Mouse (Mus musculus) liver, postnatal 0 days (tissue): ENCODE measurements around the gene Chd9. TPM values are rescaled to one million over a fixed set of nuclear protein-coding genes. Genes with fewer than 3 reads are reported as not detected.
"Not testable (repeated sequence)": the region's sequence is repeated elsewhere in the genome, so short reads cannot be mapped to it uniquely, and the experiment has no call there.

Source experiments
- ATAC-seq: fragments of 200-750 bp; cut with Nextera tagmentation; 2 replicates; pipeline ENCODE4 v1.8.0; 2017; ENCODE audit warnings: mild to moderate bottlenecking, moderate library complexity
- DNase-seq: peaks from one replicate; pipeline ENCODE4 v3.0.0-alpha.2; 2016
- H3K27ac ChIP-seq: fragments of 300-500 bp; sonication (generic); 2 replicates; pipeline ENCODE4 v1.5.1; 2014; ENCODE audit warnings: antibody characterized with exemption, moderate library complexity, mild to moderate bottlenecking, low read depth
- H3K27me3 ChIP-seq: fragments of 300-500 bp; sonication (generic); 2 replicates; pipeline ENCODE4 v1.6.1; 2014; ENCODE audit warnings: low read length, control low read depth, mixed read lengths; ENCODE audit not compliant: insufficient read depth
- H3K36me3 ChIP-seq: fragments of 300-500 bp; sonication (generic); replicated peaks from 2 replicates; pipeline ENCODE4 v1.6.1; 2014; ENCODE audit warnings: mild to moderate bottlenecking, control low read depth, low read length, moderate library complexity, mixed read lengths; ENCODE audit not compliant: insufficient read depth
- H3K4me1 ChIP-seq: fragments of 300-500 bp; sonication (generic); 2 replicates; pipeline ENCODE4 v1.6.1; 2014; ENCODE audit warnings: antibody characterized with exemption, mild to moderate bottlenecking, control low read depth; ENCODE audit not compliant: insufficient read depth
- H3K4me2 ChIP-seq: fragments of 300-500 bp; sonication (generic); 2 replicates; pipeline ENCODE4 v1.6.1; 2014; ENCODE audit warnings: low read depth, mild to moderate bottlenecking, low read length, moderate library complexity, mixed read lengths
- H3K4me3 ChIP-seq: fragments of 300-500 bp; sonication (generic); 2 replicates; pipeline ENCODE4 v1.5.1; 2014; ENCODE audit warnings: low read depth, low read length
- H3K9ac ChIP-seq: fragments of 300-500 bp; sonication (generic); replicated peaks from 2 replicates; pipeline ENCODE4 v1.6.1; 2014; ENCODE audit warnings: mild to moderate bottlenecking, moderate library complexity
- H3K9me3 ChIP-seq: fragments of 300-500 bp; sonication (generic); 2 replicates; pipeline ENCODE4 v1.6.1; 2016; ENCODE audit warnings: mild to moderate bottlenecking, control low read depth, low read length, mixed read lengths
- CTCF ChIP-seq: sonication (generic); IDR thresholded peaks from 2 replicates; pipeline ENCODE4 v1.5.1; 2016; ENCODE audit warnings: antibody characterized with exemption, low read depth
- EP300 ChIP-seq: IDR thresholded peaks from 2 replicates; pipeline ENCODE4 v1.6.1; 2016; ENCODE audit warnings: antibody characterized with exemption, low read depth, mild to moderate bottlenecking
- WGBS: fragments of 180-500 bp; shearing (Covaris S2); extraction: QIAGEN DNeasy Blood & Tissue Kit; methylation state at CpG from one replicate; pipeline ENCODE4 v1.1.7; 2014; ENCODE audit not compliant: insufficient replicate concordance; 5-methylcytosine and 5-hydroxymethylcytosine counted together
- polyA plus RNA-seq: library from polyadenylated mRNA; unstranded; fragments of >200 nt; fragmentation: Nextera tagmentation; extraction: Ambion mirVana; gene quantifications from 2 replicates; pipeline ENCODE4 v1.2.1, GENCODE M21; 2015

Gene Chd9
- polyA plus RNA-seq, 1 experiment from 2014 or later: 32.2 TPM

DNA sequence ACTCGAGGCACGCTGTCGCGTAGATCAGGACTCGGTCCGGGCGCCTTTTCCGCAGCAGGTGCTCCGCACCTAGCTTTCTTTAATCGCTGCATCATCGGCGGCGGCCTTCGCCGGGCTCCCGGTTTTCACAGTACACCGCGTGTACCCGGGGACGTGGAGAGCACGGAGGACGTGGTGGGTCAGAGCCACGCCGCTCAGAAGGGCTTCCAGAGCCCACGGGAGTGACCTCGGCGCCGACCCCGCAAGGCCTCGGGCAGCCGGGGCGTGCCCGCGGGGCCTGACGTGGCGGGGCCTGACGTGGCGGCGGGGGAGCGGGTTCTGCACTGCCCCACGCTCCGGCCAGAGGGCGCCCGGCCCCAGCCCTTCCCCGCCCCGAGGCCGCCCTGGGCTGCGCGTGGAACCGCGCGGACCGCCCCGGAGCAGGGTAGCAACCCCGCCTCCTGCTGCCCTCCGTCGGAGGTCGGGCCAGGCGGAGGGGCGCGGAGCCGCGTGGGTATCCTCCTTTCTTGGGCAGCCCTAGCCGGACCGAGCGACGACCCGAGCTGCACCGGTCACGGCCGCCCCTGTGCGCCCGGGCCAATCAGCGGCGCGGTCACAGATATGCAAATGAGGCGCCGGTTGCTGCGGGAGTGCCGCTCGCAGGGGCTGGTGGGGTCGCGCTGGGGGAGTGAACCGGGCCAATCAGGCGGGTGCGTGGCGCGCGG, 79.8 kb downstream of the Chd9 start:
- H3K4me3 ChIP-seq: peak overlapping the region; percentile 79
- H3K27ac ChIP-seq: peak overlapping the region; percentile 97
- no peaks in the 10 kb centered on the region for H3K27me3 ChIP-seq
- peak overlapping the region; percentile 97 for H3K4me2 ChIP-seq
- peaks cover 5% of the 10 kb centered on the region; the same call in 1 of the 2 replicates for H3K4me1 ChIP-seq
- under 1% methylated on average over 69 of the region's 89 CpGs for WGBS
- H3K9me3 ChIP-seq: no peaks in the 10 kb centered on the region
- TF ChIP-seq EP300: no peak
- peak; percentile 63 for TF ChIP-seq CTCF
- DNase-seq (peak; percentile 96), ATAC-seq (peak; percentile 95)
- H3K9ac ChIP-seq: peak overlapping the region; percentile 77
- H3K36me3 ChIP-seq: no peaks in the 10 kb centered on the region

DNA sequence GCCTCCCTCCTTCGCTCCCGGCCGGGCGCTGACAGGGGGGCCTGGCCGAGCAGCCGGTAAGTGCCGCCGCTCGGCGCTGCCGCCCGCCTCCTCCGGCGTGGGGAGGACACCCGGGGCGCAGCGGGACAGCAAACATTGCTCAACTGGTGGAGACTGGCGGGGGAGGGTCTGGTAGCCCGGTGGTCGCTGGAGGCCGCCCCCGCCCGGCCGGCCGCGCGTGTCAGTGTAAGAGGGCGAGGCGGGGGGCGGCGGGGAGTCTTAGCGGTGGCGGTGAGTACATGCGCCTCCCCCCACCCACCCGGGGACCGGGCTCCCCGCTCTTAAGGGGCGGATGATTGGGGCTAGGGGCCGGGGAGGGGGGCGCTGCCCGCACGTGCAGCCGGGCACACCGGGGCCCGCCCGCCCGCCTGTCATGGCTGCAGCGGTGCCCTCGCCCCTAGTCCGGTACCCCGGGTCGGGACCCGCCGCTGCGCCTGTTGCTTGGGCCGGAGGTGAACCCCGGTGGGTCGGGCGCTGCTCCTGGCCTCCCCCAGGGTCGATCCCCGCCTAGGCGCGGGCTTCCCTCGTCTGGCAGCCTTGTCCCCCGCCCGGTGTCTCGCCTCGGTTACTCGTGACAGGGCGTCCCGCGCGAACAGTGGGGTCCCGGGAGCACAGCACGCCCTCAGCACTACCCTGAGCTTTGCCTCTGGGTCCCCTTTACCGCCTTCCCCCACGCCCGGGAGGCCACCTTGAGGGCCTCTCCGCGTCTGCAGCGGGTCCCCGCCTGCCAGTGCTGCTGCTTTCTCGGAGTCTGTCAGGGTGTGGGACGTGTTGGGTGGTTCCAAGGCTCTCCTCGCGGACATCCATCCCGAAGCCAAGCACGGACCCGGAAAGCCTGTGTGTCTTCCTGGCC, 80.7 kb downstream of the Chd9 start:
- ATAC-seq: no peak
- peak overlapping the region; percentile 77 for H3K9ac ChIP-seq
- peak overlapping the region; percentile 97 for H3K4me2 ChIP-seq
- H3K27ac ChIP-seq: peak overlapping the region; percentile 97
- no peaks in the 10 kb centered on the region for H3K36me3 ChIP-seq
- no peaks in the 10 kb centered on the region for H3K9me3 ChIP-seq
- peaks cover 5% of the 10 kb centered on the region; the same call in 1 of the 2 replicates for H3K4me1 ChIP-seq
- TF ChIP-seq CTCF: peak; percentile 17; the same call in 1 of the 2 replicates
- TF ChIP-seq EP300: no peak
- no peaks in the 10 kb centered on the region for H3K27me3 ChIP-seq
- H3K4me3 ChIP-seq: peak overlapping the region; percentile 79
- 2% methylated on average over 50 of the region's 89 CpGs for WGBS
- DNase-seq: peak; percentile 63

DNA sequence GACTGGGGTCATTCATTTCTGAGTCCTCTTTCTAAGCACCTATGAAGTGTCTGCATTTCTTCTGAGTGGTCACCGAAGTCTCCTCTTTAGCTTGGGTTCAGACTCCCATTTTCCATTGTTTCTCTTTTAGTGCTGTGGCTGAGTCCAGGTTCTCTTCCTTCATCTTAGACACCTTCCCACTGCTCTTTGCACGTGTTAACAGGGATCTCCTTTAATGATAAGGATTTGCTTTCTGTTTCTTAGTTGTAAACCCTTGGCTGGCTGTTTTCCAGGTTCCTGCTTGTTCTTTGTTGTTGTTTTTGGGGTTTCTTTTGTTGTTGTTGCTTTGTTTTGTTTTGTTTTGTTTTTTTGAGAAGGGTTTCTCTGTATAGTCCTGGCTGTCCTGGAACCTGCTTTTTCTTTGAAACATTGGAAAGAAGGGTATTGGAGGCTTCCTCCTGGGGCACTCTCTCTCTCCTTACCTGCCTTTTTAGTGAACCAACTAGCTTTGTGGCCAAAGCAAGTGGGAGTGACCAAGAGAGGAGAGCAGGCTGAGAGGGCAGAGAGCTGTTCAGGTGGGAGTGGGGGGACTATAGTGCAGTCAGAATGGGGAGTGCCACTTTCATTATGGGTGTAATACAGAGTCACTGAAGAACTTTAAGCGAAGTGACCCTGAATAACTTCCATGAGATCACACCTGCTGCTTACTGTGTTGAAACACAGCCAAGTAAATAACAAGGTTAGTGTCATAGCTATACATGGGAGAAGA, 95.2 kb downstream of the Chd9 start:
- Histone ChIP-seq H3K27me3 (no peaks in the 10 kb centered on the region), H3K4me3 (no peak overlapping the region), H3K4me2 (no peak overlapping the region), H3K9me3 (no peaks in the 10 kb centered on the region), H3K4me1 (no peaks in the 10 kb centered on the region), H3K36me3 (no peaks in the 10 kb centered on the region), H3K27ac (no peak overlapping the region), H3K9ac (no peak overlapping the region)
- WGBS: 64% methylated on average over 3 of the region's 3 CpGs
- DNase-seq: no peak
- TF ChIP-seq EP300 (no peak), CTCF (no peak)
- ATAC-seq: no peak

DNA sequence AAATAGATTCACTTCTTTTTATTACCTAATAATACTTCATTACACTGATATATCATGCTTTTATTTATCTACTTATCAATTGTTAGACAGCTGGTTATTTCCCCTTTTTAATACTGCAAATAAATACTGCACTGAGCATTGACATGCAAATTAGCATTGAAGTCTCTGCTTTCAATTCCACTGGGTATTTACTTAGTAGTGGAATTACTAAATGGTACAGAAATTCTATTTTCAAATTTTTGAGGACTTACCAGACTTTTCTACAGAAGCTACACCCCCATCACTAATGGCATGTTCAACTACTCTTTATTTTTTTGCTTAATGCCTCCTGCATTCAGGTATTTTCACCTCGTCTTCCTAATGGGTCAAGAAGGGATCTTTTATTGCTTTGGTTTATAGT, 100.3 kb downstream of the Chd9 start:
- DNase-seq: no peak
- no peak for ATAC-seq
- Histone ChIP-seq H3K27me3 (no peaks in the 10 kb centered on the region), H3K4me1 (no peaks in the 10 kb centered on the region), H3K27ac (no peak overlapping the region), H3K4me3 (no peak overlapping the region), H3K9ac (no peak overlapping the region), H3K9me3 (no peaks in the 10 kb centered on the region), H3K36me3 (peaks cover 6% of the 10 kb centered on the region), H3K4me2 (no peak overlapping the region)
- TF ChIP-seq EP300 (no peak), CTCF (no peak)
- WGBS: 78% methylated on average over 1 of the region's 1 CpGs

DNA sequence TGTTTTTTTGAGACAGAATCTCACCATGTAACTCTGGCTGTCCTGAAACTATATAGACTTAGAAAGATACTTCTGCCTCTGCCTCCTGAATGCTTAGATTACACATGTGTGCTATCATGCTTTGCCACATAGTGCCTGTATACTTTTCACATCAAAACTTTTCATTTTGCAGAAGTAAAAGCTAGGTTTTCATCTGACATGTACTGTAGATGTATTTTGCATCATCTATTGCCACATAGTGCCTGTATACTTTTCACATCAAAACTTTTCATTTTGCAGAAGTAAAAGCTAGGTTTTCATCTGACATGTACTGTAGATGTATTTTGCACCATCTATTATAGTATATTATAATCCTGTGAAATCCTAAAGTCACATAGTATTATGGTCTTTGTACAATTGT, 102.0 kb downstream of the Chd9 start:
- not testable (repeated sequence) for H3K9ac ChIP-seq, H3K9me3 ChIP-seq, H3K27me3 ChIP-seq, H3K27ac ChIP-seq, H3K4me3 ChIP-seq, H3K4me2 ChIP-seq, H3K36me3 ChIP-seq, H3K4me1 ChIP-seq, DNase-seq, ATAC-seq

DNA sequence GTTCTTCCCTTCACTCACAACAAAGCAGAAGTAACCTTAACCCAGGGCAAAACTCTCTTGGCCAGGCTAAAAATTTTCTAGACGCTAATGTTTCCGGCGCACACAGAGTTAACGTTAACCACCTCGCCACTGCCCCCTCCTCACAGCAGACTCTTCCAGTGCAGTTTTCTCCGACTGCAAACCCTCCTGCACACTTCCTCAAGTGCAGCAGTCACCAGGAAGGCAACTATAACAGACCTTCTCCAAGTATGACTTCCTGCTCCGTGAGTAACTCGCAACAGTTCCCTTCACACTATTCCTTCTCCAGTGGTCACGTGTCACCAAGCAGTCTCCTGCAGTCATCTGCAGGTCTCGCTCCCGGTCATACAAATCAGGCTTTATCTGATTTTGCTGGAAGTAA, 104.8 kb downstream of the Chd9 start:
- H3K9me3 ChIP-seq: no peaks in the 10 kb centered on the region
- no peaks in the 10 kb centered on the region; the same call in 1 of the 2 replicates for H3K4me1 ChIP-seq
- no peak overlapping the region for H3K4me3 ChIP-seq
- H3K9ac ChIP-seq: no peak overlapping the region
- no peaks in the 10 kb centered on the region for H3K27me3 ChIP-seq
- 33% methylated on average over 11 of the region's 11 CpGs for WGBS
- H3K27ac ChIP-seq: no peak overlapping the region
- H3K36me3 ChIP-seq: peaks cover 12% of the 10 kb centered on the region
- peak; percentile 8; the same call in 1 of the 2 replicates for ATAC-seq
- no peak for TF ChIP-seq CTCF
- no peak for TF ChIP-seq EP300
- no peak overlapping the region; the same call in 1 of the 2 replicates for H3K4me2 ChIP-seq
- DNase-seq: no peak
